Mouse (Mus musculus) frontal cortex, adult (tissue): ENCODE results near the gene Acsbg1.
"Not testable (repeated sequence)": the region's sequence is repeated elsewhere in the genome, so short reads cannot be mapped to it uniquely, and the experiment has no call there.

Experiments
- ATAC-seq: cut with Nextera tagmentation; 2 replicates; pipeline ENCODE4 v1.9.2; 2017; ENCODE audit warnings: mild to moderate bottlenecking, moderate library complexity, mixed read lengths; ENCODE audit not compliant: low TSS enrichment

Gene Acsbg1

GRCm38 (mm10) chr9:54612781-54613191, 48.9 kb downstream of the Acsbg1 start:
- ATAC-seq, result no peak

DNA sequence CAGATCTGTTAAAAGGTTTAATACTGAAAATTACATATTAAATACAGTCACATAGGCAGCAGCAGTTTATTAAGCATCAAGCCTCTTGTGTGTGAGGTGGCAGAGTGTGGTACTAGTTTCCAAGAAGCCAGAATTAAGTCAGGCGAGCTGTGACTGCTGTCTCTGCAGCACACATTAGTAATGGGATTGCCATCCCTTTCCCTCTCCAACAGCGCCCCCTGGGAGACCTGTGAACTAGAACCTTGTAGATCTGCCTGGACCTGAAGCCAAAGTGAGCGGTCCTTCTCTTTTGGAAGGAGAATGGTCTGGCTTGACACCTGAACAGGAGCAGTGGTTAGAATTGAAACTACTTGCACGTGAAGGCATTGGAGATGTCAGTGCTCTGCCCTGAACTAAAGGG, 56.8 kb downstream of the Acsbg1 start:
- 0 out of 2 replicates have a peak, but pooled peaks have one; percentile 28 for ATAC-seq

DNA sequence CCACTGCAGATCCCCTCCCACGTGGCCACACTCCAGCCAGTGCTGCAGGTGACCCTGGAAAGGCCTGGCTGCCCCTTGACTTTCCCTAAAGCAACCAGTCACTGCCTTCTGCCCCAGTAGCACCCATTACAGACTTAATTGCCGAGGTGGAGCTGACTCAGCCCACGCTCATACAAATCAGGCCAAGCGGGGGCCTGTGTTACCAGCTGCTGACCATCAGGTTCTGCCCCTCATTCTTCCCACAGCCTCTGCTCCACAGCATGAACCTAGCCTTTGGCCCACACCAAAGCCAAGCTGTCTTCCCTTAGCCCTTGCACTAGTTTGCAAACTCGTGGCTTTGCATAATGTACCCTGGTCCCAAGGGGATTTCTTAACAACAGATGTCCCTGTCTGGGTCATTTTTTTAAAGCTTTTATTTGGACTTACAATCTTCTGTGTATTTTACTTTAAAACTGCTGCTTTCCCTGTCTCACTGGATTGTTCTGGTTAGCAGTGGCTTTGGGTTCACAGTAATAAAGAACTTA, 57.5 kb downstream of the Acsbg1 start:
- no peak for ATAC-seq

DNA sequence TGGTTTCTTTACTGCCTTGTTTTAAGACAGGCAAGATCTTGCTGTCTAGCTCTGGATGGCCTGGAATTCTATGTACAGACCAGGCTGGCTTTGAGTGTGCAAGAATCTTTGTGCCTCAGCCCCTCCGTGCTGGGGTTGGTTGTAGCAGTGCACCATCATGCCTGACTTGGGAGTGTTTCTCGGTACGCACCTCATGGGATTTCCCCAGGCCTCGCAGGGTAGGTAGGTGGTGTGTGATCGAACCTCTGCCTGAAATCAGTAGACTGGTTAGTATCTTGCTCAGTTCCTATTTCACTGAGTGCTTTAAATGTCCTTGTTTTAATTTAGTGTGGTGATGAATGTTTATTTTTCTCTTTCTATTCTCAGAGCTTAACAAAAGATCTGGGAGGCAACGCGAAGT, 58.8 kb downstream of the Acsbg1 start:
- no peak for ATAC-seq

DNA sequence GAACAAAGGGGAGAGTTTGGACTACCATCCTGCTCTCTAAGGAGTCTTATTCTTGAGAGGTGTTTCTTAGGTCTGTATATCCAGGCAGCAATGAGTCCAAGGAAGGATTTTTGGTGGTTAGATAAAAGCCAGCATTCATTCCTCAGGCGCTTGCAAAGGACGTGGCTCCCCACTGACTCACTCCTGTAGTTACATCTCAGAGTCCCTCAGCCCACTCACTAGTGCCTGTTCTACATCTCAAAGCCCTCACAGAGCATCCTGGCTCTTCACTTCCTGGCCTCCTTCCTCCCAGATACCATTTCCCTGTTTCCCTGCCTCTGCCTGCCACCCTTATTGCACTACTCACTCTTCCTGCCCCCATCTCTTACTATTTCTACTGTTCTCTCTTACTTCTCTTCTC, 59.3 kb downstream of the Acsbg1 start:
- ATAC-seq, result peak; percentile 93

GRCm38 (mm10) chr9:54596752-54597465, 64.8 kb downstream of the Acsbg1 start:
- no peak for ATAC-seq

GRCm38 (mm10) chr9:54593652-54594051, 68.0 kb downstream of the Acsbg1 start:
- ATAC-seq, result not testable (repeated sequence)

DNA sequence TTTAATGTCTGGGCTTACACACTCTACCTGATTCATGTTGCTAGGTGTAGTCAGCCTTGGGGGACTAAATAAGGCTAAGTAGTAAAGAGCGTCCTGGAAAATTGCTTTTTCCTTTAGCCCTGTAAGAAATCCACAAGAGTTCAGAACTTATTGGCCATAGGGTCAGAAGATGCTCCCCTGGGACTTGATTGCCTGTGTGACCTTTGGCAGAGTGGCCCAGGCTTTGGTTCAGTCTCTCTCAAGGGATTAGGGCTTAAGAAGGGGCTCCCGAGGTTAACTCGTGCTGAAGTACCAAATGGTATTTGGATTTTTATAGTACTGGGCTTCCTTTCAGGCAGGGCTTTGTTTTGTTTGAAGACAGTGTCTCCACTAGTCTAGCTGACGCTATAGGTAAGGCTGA, 73.8 kb downstream of the Acsbg1 start:
- ATAC-seq, result no peak

- peak; percentile 98 for ATAC-seq
Observed at GRCm38 (mm10) chr9:54586199-54587061, 75.2 kb downstream of the Acsbg1 start, which contains the start of gene Idh3a. Gene Idh3a, plus strand, starts transcription at chr9:54586334.

DNA sequence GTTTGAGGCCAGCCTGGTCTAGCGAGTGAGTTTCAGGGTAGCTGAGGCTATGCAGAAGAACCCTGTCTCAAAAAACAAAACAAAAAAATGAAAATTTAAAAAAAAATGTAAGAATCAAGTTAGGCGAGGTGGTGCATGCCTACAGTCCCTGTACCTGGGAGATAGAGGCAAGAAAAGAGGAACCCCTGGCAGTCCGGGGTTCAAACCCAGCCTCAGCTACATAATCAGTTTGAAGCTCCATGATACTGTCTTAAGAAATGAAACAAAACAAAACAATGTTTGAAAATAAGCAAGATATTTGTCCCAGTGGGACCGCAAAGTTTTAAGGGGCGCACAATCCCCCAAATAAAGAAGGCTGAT, 75.9 kb downstream of the Acsbg1 start:
- ATAC-seq, result no peak

DNA sequence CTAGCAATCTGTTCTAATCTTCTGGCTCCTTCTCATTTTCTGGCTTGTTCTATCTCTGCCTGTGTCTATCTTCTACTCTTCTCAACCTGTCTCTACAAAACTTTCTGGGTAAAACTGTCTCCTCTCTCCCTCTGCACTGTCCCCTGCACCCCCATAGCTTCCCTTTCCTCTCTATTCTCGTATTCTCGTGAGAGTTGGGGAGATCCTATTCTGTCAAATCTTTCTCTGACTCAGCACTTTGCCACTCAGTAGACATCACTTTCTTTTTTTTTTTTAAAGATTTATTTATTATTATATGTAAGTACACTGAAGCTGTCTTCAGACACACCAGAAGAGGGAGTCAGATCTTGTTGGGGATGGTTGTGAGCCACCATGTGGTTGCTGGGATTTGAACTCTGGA, 77.5 kb downstream of the Acsbg1 start:
- ATAC-seq, result not testable (repeated sequence)

DNA sequence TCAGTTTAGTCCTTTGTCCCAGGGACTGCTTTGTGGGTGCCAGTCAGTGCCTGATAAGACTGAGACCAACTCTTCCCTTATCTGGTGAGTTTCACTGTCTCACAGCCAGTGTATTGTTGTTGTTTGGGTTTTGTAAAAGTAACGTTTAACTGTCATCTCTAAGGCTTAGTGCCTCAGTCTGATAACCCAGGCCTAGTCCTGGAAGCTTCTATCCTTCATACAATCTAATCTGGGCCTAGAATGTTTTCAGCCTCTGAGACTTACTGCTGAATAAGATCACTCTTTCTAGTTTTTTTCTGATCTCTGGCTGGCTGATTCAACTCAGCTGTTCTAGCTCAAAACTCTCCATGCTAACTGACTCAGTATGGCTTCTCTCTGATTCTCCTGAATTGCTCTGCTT, 78.0 kb downstream of the Acsbg1 start:
- no peak for ATAC-seq

- no peak for ATAC-seq
Observed at GRCm38 (mm10) chr9:54571130-54571839, 90.4 kb downstream of the Acsbg1 start.

DNA sequence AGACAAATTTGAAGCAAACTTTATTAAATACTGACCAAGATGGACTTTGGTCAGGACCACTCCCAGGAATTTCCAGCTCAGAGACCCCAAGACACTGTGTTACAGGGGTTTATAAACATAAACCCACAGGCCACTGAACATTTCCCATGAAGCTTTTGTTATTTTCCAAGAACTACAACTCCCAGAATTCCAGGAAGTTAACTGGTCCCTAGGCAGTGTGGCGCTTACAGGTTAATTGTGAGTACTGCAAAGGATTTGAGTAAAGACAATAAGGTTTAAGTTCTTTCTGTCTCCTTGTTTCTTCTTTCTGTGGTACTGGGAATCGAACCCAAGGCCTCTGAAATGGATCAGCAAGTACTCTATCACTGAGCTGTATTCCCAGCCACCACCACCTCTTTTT, 92.9 kb downstream of the Acsbg1 start:
- ATAC-seq, result peak; percentile 57; the same call in 1 of the 2 replicates

DNA sequence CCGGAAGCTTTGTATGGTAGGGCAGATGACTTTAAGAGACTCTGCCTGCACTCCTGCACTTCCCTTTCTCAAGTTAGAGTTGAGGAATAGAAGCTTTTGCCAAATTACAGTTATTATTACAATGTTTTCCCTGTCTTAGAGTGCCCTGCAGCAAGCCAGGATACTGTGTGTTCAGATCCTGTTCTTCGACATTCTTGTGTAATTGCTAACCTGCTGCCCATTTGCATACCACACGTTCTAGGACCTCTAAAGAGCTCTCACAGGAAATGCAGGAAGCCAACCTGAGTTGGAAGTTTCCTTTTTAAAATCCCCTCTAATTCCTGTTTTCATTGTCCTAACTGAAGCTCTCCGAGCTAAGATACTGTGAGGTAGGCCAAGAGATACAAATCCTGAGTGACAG, 94.7 kb downstream of the Acsbg1 start:
- ATAC-seq, result no peak

DNA sequence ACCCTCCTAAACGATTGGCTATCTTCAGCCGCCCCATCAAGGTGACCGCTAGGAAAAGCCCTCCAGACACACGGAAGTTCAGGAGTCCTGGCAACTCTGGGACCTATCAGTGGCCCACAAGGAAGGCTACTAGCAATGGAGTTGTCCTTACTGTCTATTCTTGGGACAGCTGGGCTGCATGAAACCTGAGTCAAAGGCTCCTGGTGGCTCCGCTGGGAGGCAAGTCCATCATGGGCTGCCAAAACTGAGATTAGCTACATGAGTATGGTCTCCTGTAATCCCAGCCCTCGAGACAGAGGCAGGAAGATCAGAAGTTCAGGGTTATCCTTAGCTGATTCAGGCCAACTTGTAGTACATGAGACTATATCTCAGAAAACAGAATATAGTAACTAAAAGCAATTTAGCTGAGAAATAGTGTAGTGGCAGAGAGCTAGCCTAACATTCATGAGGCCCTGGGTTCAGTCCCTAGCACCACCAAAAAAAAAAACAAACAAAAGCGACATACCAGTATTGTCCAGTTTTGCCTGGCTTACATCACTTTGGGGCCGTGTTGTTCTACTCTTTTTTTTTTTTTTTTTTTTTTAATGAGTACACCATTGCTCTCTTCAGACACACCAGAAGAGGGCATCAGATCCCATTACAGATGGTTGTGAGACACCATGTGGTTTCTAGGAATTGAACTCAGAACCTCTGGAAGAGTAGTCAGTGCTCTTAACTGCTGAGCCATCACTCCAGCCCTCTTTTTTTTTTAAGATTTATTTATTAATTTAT, 100.7 kb downstream of the Acsbg1 start:
- no peak for ATAC-seq

DNA sequence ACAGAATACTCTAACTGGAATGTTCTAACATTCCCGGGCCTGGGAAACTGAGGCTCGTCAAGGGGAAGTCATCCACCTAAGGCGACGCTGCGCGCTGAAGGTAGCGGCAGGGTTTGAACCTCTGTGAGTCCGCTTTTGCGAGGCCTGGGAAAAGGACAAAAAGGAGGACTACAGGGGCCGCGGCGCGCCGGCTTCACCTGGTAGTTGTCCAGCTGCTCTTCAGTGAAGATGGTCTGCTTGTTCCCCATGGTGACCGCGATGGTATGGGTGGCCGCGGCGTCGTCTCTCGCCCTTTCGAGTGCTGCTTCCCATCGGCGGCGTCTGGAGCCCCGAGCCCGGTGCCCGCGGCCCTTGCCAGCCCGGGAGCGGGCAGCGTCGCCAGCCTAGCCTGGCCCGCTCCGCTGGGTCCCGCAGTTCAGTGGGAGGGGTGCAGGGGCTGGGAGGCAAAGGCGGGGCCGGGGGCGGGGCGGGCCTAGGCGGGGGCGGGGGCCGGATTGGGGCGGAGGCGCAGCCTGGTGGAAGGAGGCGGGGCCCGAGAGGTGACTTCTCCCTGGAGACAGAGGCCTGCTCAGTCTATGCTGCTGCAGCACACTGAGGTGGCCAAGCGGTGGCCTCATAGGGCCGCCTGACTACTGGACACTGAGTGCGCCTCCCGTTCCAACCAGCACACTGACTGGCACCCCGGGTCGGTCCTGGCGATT, 101.7 kb downstream of the Acsbg1 start, which contains the start of gene Cib2:
TSS of gene Cib2 (minus strand) at position 448 of the 701 bp plus-strand sequence.
- ATAC-seq, result peak; percentile 88

GRCm38 (mm10) chr9:54558731-54559130, 102.9 kb downstream of the Acsbg1 start:
- ATAC-seq, result no peak

GRCm38 (mm10) chr9:54555044-54555443, 106.6 kb downstream of the Acsbg1 start:
- ATAC-seq, result no peak; the same call in 1 of the 2 replicates
